Mouse (Mus musculus) c-Kit-positive CD71-positive TER-119-positive erythroid progenitor cells, embryonic 14.5 days (primary cell): Measurements from ENCODE around the gene Slc16a10.

Source experiments
- DNase-seq: peaks from one replicate; pipeline ENCODE4 v3.0.0-alpha.2; 2013; ENCODE audit warnings: low spot score

The Slc16a10 gene

DNA sequence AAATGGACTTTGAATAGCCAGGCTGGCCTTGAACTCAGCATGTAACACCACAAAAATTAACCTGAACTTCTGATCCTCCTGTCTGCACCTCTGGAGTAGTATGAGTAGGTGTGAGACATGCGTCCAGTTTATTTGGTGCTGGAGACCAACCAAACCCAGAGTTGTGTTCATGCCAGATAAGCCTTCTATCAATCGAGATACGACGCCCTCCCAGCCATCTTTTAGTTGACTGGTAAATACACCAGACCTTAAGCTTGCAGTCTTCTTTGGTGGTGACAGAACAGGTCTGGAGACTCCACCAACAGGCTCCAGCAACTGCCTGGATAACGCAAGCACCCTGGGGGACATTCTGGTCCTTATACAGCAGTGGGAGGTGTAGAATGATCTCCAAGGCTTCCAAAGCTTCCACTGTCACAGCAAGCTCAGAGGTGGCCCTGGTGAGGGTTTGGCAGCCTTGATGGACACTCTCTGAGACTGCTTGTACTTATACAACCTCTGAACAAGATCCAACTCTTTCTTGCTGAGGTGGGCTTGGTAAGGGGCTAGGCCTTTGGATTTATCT is 7.6 kb upstream of the Slc16a10 start:
- DNase-seq, result peak; percentile 85

DNA sequence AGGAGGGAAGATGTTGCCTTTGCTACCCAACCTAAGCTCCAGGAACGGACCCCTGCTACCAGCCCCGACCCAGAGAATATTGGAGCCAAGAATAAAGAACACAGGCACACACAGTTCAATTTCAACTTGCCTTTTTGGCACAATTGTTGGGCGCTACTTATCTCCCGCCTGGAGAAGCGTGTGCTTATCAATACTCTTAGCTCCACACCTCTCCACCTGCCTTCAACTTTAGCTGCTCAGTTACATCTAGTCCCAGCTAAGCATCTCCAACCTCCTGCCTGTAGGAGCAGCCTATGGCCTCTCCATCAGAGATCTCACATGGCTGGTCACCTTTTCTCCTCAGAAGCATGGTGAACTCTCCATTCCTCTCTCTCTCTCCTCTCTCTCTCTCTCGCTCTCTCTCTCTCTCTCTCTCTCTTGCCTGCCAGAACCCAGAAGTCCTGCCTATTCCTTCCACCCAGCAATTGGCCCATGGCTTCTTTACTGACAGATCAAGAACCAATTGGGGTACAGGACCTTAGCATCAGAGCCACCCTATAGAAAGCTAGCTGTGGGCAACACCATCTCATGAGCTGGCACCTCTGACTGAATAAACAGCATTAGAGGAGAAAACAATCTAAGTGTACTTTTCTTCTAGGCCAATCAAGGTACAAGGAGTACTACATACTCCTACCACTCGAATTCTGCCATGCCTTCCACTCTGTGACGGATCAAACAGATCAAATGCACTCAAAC is 5.4 kb upstream of the Slc16a10 start:
- no peak for DNase-seq

DNA sequence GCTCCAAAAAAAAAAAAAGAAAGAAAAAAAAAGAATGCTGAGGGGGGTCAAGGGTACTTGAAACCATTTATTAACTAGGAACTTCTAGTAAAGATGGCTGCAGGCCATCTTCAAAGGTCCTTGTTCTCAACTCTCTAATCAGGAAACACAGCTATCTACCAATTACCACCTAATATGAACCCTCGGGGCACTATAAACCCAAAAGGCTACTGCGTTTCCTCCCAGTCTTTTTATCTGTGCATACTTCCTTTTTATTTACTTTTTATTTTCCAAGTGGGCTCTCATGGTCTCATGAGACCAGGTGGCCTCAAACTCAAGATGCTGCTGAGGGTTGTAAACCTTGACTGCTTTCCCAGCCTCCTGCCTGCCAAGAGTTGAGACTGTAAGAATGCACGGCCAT is 4.4 kb upstream of the Slc16a10 start:
- DNase-seq, result no peak

DNA sequence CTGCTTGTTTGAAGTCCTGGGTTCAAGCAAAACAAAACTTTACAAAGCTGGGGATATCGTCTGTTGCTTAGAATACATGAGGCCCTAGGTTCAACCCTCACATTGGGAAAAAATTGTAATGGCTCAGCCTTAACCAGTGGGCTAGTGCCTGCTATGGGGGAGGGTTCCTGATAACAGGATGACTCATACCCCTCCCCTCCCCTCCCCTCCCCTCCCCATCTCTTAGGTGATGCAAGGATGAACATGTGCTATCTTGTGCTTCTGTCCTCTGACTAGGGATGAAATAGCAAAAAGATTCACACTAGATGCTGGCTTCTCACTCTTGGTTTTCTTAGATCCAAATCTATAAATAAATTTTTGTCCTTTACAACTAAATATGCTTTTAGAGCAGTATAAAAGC is 2.8 kb upstream of the Slc16a10 start:
- no peak for DNase-seq

DNA sequence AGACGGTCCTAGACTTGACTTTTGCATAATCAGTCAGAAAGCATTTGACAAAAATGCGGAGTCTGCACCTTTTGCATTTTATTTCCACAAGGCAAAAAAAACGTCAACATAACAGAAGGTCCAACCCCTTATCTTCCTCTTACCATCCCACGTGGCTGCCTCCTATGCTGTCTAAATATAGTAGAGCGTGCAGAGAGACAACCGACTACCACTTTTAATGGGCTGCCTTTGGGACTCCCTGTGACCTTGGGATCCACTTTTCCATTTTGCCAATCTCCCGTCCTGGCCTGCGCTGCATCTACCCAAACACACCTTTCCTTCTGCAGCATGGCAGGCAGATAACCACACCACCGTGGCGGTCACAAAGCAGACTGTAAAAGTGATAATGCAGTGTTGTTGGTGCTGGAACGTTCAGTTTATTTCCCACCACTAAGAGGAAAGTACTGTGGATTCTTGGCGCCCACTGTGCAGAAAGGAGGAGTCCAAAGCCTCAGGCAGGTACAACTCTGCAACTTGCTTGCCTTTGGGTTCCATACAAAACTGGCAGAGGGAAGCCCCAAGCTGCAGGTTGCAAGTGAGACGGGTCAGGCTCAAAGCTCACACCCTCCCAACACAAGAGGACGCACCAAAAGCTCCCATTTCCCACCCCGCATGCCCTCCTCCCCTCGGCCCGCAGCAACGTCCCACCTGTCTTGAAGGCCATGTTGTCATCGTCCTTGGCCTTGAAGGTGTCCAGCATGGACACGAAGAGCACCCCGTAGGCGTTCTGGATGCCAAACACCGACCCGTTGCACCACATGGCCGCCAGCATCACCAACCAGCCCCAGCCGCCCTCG is 824 bp downstream of the Slc16a10 start:
- DNase-seq, result no peak

DNA sequence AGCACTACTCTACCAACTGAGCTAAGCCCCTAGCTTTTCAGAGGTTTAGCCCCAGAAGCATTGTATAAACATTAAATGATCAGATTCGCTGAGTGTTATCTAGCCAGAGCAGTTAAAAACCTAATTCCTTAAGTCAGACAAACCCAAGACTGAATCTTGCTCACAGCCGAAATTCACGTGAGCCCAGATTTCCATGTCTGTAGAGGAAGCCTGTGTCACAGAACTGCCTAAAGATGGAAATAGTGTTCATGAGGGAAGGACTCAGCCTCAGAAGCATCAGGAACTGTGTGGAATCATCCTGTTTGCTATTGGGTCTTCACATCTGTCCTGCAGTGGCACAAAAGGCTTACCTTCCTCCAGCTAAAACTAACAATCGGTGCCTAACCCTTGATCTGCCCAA is 2.4 kb downstream of the Slc16a10 start:
- no peak for DNase-seq

DNA sequence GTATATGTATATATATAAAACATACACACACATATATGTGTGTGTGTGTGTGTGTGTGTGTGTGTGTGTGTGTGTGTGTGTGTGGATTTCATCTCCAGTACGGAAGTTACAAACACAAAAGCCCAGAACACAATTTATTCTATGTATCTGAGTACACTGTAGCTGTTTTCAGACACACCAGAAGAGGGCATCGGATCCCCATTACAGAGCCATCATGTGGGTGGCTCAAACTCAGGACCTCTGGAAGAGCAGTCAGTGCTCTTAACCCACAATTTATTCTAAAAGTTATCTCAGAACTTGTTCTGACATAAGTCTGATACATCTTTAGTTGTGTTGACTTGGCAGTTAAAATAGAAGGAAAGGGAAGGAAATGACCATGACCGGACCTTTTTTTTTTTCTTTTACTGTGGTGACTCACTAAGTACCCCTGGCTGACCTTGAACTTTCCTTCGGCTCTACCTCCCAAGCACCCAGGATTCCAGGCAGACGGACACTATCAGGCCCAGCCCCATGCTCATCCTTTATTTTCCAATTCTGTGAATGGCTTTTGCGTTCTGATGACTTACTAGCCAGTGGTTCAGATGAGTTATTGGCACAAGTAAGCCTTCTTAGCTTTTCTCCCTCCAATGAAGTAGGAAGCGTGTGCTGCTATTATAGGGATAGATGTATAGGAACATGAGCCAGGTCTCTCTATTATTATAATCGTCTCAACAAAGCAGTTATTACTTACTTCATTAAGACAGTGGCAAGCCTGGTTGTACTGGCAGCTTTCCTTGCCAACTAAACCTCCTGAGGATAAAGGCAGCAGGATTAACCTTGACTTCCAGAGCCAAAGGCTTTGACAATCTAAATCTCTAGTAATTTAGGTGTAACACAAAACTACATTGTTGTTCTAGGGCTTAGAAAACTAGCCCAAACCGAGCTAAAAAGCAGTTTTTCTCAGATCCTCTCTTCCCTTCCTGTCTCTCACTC is 6.0 kb downstream of the Slc16a10 start:
- DNase-seq, result no peak

DNA sequence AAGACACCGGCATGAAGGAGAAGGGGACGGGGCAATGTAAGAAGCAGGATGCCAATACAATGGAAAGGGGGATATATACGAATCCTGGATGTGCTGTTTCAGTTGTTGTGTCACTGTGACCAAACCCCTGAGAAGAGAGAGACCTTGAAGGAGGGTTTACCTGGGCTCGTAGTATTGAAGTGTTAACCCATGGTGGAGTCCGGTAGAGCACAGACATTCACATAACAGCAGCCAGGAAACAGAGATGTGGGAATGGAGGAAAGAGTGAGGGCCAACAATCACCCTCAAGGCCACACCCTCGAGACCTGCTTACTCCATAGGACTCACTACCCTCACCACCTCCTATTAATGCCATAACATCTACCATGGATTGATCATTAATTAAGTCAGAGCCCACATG is 7.2 kb downstream of the Slc16a10 start:
- no peak for DNase-seq

DNA sequence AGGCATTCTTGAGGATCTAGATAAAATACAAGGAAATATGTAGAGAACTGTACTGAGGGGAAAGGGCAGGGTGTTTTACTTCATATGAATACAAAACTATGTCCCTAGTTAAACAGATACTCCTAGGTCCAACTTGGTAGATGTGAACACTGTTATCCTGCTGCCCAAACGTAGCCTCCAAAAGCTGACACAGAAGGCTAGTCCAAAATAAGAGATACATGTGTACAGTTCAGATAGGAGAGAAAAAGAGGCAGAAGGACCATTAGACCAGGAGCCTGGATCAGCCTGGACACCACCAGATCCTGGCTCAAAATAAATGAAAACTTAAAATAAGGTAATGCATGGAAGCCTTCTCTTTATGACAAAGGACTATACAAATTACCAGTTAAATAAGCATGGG is 8.4 kb downstream of the Slc16a10 start:
- no peak for DNase-seq

DNA sequence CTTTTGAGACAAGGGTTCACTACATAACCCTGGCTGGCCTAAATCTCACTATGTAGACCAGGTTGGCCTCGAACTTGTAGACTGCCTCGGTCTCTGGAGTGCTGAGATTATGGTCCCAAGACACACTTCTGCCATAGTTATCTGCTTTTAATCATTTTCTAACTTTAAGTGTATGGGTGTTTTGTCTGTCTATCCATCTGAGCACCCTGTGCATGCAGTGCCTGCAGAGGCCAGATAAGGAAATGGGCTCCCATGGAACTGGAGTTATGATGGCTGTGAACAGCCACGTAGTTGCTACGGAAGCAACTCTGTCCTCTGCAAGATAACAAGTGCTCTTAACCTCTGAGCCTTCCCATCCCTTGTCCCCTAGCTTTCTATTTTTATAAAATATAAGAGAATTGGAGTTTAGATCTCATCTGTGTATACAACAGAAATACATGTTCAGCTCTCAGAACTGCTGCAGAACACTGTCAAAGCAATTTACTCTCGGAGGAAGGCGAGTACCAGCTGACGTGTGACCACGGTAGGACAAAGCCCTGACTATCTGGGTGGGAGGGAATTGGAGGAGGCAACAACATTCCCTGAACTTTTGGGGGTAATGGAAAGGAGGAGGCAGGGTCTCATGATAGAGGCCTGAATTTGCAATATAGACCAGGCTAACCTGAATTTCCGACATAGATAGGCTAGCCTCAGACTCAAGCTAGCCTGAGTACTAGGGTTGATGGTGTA is 10.2 kb downstream of the Slc16a10 start:
- DNase-seq, result peak; percentile 98

DNA sequence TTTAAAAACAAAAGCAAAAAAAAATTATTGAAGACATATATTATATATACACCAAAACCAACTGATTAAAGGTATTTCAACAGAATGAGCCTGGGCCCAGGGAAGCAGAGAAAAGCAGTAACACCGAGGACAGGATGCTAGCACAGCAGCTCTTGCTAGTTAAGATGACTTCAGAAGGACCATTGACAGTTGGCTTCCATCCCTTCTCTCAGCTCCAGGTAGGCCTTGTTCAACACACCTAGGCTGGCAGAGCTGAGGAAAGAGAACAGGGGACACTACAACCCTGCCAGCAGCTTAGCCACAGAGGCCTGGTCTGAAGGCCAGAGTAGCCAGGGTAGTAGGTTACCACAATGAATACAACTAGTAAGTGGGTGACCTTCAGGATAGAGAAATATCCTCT is 11.9 kb downstream of the Slc16a10 start:
- no peak for DNase-seq

DNA sequence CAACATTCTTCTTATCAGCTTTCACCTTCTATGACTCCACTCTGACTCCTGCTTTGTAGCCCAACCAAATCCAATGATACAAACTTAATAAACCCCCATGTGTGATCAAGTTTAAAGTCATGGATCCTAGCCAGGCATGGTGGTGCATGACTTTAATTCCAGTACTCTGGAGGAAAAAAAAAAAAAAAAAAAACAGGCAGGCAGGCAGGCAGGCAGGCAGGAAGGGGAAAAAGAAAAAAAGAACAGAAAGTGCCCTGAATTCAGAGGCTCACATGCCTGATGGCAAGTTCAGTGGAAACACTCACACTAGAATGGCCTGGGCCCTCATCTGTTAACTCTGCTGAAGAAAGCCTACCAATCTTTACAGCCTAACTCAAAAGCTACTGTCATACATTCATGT is 12.9 kb downstream of the Slc16a10 start:
- no peak for DNase-seq

DNA sequence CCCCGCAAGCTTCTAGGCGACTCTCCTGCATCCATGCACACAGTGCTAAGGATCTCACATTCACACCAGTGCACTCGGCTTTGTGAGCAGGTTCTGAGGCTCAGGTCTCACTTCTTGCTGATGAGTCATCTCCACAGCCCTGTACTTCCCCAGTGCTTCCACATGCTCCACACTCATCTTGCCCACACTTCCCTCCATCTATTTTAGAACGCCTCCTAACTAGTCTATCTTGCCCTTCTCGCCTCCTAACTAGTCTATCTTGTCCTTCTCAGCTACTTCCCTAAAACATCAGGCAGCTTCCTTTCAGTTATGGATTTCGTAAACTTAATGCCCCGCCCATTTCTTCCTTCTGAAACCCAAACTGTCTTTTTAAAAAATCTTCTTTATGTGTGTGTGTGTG is 13.6 kb downstream of the Slc16a10 start:
- DNase-seq, result no peak

DNA sequence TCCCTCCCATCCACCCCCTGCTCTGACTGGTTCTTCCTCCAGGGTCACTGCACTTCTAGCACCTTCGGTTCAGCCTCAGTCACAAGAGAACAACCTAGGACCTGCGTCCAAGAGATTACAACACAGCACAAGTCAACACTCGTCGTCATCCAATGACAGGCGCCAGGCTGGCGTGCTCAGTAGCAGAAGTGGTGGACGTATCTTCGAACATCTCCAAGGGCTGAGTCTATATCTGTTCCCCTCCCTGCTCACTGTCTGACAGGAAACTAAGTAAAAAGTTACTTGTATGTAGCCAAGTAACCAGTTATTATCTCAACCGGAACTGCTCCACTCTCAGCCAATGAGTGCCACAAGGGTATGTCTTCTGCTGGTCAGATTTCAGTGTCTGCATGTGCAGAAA is 16.9 kb downstream of the Slc16a10 start:
- DNase-seq, result peak; percentile 91

DNA sequence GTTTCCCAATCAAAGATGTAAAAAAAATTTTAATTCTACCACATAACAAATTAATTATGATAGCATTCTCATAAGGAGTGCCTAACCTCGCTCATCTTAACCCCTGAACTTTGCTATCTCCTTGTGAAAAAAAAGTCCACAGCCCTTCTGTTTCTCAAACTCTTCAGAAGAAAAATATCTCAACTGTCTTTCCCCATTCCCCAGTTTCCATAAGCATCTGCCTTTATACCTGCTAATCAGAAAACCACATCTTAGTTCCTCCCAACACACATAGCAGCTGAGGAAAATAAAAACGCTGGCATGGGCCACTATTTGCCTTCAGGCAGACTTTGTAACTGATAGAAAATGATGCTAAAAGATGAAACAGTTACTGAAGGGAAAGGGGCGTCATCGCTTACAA is 17.5 kb downstream of the Slc16a10 start:
- DNase-seq, result no peak

DNA sequence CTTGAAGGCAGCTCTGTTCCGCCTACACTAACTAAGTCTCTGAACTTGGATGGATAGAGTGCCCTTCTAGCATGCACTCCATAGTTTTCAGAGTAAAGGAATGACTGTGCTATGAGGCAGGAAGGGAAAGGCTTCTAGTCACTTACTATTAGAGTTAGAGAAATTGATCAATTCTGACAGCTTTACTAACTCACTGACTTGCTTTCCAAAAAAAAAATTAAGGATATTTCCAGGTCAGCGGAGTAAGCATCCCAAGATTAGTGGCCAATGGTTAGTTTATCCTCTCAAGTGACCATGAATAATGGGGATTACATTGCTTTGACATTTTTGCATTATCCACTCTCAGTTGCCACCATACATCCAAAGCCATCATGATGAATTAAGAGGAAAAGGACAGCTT is 18.0 kb downstream of the Slc16a10 start:
- no peak for DNase-seq

DNA sequence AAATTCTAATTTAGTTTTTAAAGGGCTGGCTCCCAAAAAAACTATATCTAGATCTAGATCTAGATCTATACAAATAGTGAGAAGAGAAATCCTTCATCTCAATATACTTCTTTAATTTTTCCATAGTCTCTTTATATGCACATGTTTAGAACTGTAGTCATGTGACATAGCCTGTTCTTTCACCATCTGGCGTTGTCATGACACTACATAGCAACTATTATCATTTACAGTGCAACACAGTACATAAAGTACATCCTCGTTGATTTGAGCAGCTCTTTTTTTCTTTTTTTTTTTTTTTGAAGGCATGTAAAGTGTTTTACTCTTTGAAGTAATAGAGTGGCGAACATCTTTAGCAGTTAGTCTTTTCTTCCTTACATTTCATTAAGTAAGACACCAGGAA is 22.6 kb downstream of the Slc16a10 start:
- no peak for DNase-seq

DNA sequence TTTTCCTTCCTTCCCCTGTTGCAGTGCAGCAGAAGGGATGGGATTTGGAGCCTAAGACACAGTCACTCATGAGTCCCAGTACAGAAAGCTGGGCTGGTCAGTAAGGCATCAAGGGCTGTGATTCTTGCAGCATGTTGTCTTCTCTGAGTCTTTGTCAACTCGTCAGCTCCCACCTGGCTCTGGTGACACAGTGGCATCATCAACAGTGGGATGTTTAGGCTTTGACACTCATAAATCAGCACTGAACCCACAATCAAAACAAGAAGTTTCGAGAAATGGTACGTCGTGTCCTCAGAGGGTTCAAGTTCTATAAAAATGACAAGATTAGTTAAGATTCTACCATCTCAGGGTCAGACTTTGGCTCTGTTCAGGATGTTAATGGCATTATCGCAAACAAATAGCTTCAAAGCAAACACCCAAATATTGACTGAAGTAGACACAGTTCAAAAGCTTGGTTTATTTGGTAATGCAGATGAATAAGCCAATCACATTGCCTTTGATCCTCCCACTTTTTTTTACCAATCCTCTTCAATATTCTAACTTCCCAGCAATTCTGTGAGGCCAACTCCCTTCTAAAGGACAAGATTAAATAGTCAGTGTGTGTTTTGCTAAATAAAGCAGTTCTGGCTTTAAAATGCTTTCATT is 23.2 kb downstream of the Slc16a10 start:
- DNase-seq, result no peak

DNA sequence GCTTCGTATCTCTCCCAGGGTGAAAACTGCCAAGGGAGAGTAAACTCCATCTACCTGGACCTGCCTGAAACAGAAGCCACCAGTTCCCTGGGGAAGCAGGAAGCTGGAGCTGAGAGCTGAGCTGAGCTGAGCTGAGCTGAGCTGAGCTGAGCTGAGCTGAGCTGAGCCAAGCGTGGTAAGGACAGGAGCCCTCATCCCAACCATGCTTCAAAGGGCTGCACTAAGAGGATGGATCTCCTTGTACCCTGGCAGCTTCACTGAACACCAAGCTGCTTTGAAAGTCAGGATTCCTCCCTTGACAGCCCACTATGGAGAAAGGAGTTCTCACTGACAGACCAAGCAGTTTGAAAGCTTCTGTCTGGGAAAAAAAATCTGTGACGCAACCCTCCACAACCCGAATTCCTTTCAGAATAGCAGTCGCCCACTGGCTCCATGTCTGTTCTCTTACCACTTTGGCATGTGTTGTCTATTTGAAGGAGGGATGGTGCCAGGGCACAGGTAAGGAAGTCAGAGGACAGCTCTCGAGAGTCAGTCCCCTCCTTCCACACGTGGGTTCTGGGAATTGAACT is 28.5 kb downstream of the Slc16a10 start:
- no peak for DNase-seq

DNA sequence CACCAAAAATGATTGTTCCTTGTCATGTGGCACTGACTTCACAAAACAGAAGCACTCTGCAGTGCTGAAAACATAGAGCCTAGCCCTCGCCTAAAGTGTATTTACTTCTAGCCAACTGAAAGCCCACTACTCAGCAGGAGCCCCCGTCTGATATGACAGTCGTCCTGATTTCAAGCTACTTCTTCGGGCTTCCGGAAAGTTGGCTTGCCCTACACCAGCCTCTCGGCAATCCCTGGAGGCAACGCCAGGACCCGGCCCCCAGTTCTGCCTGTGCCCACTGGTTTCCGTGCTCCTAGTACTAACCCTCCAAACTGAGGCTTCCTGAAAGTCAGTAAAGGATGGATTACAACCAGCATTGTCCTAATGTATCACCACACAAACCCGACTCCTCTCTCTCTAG is 29.8 kb downstream of the Slc16a10 start:
- no peak for DNase-seq

DNA sequence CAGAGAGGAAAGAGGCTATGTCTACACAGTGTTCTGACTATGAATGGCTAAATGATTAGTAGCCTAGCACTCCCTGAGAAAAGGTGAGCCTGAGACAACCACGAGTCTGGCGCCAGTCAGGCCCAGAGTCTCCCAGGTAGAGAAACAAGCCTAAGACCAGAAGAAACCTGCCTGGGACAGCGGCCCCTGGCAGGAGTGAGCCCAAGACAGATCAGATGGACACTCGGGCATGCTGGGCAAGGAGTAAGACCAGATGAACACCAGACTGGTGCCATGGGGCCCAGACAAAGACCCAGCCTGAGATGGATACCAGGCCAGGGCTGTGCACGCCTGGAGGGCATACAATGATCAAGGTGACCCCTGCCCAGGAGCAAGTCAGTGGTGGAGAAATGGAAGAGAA is 32.5 kb downstream of the Slc16a10 start:
- DNase-seq, result no peak
